Mouse (Mus musculus) midbrain, embryonic 10.5 days (tissue): Measurements from ENCODE around the gene 1700015F17Rik. TPM values are rescaled to one million over a fixed set of nuclear protein-coding genes. Genes with fewer than 3 reads are reported as not detected.

Source experiments
- DNase-seq: peaks from one replicate; pipeline ENCODE4 v3.0.0-alpha.2; 2017; ENCODE audit warnings: low spot score
- H3K27ac ChIP-seq: fragments of 300-500 bp; sonication (generic); replicated peaks from 2 replicates; pipeline ENCODE4 v1.5.1; 2016; ENCODE audit warnings: mild to moderate bottlenecking
- H3K27me3 ChIP-seq: fragments of 300-500 bp; sonication (generic); 2 replicates; pipeline ENCODE4 v1.6.1; 2016; ENCODE audit warnings: low read depth, mild to moderate bottlenecking; ENCODE audit not compliant: poor library complexity, severe bottlenecking
- H3K36me3 ChIP-seq: fragments of 300-500 bp; sonication (generic); 2 replicates; pipeline ENCODE4 v1.6.1; 2016; ENCODE audit warnings: mild to moderate bottlenecking, moderate library complexity
- H3K4me1 ChIP-seq: fragments of 300-500 bp; sonication (generic); 2 replicates; pipeline ENCODE4 v1.6.1; 2016
- H3K4me3 ChIP-seq: fragments of 300-500 bp; sonication (generic); 2 replicates; pipeline ENCODE4 v1.5.1; 2016; ENCODE audit warnings: mild to moderate bottlenecking, moderate library complexity
- H3K9me3 ChIP-seq: fragments of 300-500 bp; sonication (generic); replicated peaks from 2 replicates; pipeline ENCODE4 v1.6.1; 2016; ENCODE audit warnings: mild to moderate bottlenecking
- WGBS: fragments of 180-500 bp; shearing (Covaris S2); methylation state at CpG from one replicate; pipeline ENCODE4 v1.1.7; 2016; 5-methylcytosine and 5-hydroxymethylcytosine counted together
- polyA plus RNA-seq: library from polyadenylated mRNA; unstranded; fragments of >200 nt; fragmentation: Nextera tagmentation; extraction: Ambion mirVana; gene quantifications from 2 replicates; pipeline ENCODE4 v1.2.1, GENCODE M21; 2016

Gene 1700015F17Rik
- polyA plus RNA-seq, 1 experiment from 2014 or later: not detected

GRCm38 (mm10) chr5:5495042-5495441, 16.1 kb upstream of the 1700015F17Rik start:
- 94% methylated on average over 4 of the region's 4 CpGs for WGBS
- DNase-seq: no peak
- Histone ChIP-seq H3K27ac (no peak overlapping the region), H3K9me3 (no peaks in the 10 kb centered on the region), H3K27me3 (no peaks in the 10 kb centered on the region), H3K36me3 (no peaks in the 10 kb centered on the region), H3K4me3 (no peak overlapping the region), H3K4me1 (no peaks in the 10 kb centered on the region)

- no peaks in the 10 kb centered on the region for H3K27me3 ChIP-seq
- 46% methylated on average over 16 of the region's 16 CpGs for WGBS
- DNase-seq: no peak
- no peaks in the 10 kb centered on the region for H3K4me1 ChIP-seq
- no peaks in the 10 kb centered on the region for H3K36me3 ChIP-seq
- no peak overlapping the region for H3K27ac ChIP-seq
- H3K9me3 ChIP-seq: no peaks in the 10 kb centered on the region
- no peak overlapping the region for H3K4me3 ChIP-seq
Observed at GRCm38 (mm10) chr5:5494269-5495005, 15.5 kb upstream of the 1700015F17Rik start.

- H3K36me3 ChIP-seq: no peaks in the 10 kb centered on the region
- no peaks in the 10 kb centered on the region for H3K9me3 ChIP-seq
- no peak overlapping the region for H3K27ac ChIP-seq
- DNase-seq: no peak
- no peak overlapping the region for H3K4me3 ChIP-seq
- H3K4me1 ChIP-seq: no peaks in the 10 kb centered on the region
- 94% methylated on average over 4 of the region's 4 CpGs for WGBS
- no peaks in the 10 kb centered on the region for H3K27me3 ChIP-seq
Observed at GRCm38 (mm10) chr5:5492163-5492562, 13.2 kb upstream of the 1700015F17Rik start.

GRCm38 (mm10) chr5:5486071-5486470, 7.1 kb upstream of the 1700015F17Rik start:
- 26% methylated on average over 3 of the region's 3 CpGs for WGBS
- no peaks in the 10 kb centered on the region for H3K9me3 ChIP-seq

GRCm38 (mm10) chr5:5483254-5483858, 4.4 kb upstream of the 1700015F17Rik start:
- no peaks in the 10 kb centered on the region for H3K4me1 ChIP-seq
- H3K4me3 ChIP-seq: no peak overlapping the region
- WGBS: 90% methylated on average over 9 of the region's 9 CpGs
- no peaks in the 10 kb centered on the region for H3K9me3 ChIP-seq
- no peaks in the 10 kb centered on the region for H3K27me3 ChIP-seq
- DNase-seq: no peak
- no peak overlapping the region for H3K27ac ChIP-seq
- H3K36me3 ChIP-seq: no peaks in the 10 kb centered on the region

More at GRCm38 (mm10) chr5:5486071-5486470, 7.1 kb upstream of the 1700015F17Rik start:
- no peak for DNase-seq
- H3K27me3 ChIP-seq: no peaks in the 10 kb centered on the region
- no peak overlapping the region for H3K27ac ChIP-seq
- no peak overlapping the region for H3K4me3 ChIP-seq
- H3K36me3 ChIP-seq: no peaks in the 10 kb centered on the region
- H3K4me1 ChIP-seq: no peaks in the 10 kb centered on the region

GRCm38 (mm10) chr5:5481662-5482061, 2.7 kb upstream of the 1700015F17Rik start:
- H3K9me3 ChIP-seq: no peaks in the 10 kb centered on the region
- 9% methylated on average over 1 of the region's 1 CpGs for WGBS
- no peaks in the 10 kb centered on the region for H3K36me3 ChIP-seq
- H3K27me3 ChIP-seq: no peaks in the 10 kb centered on the region
- no peak overlapping the region for H3K27ac ChIP-seq
- no peak overlapping the region for H3K4me3 ChIP-seq
- H3K4me1 ChIP-seq: no peaks in the 10 kb centered on the region
- DNase-seq: no peak

- no peak overlapping the region for H3K4me3 ChIP-seq
- WGBS: 92% methylated on average over 4 of the region's 4 CpGs
- H3K4me1 ChIP-seq: no peaks in the 10 kb centered on the region
- H3K36me3 ChIP-seq: no peaks in the 10 kb centered on the region
- DNase-seq: no peak
- H3K9me3 ChIP-seq: no peaks in the 10 kb centered on the region
- H3K27ac ChIP-seq: no peak overlapping the region
- H3K27me3 ChIP-seq: no peaks in the 10 kb centered on the region
Observed at GRCm38 (mm10) chr5:5476133-5476532, 2.8 kb downstream of the 1700015F17Rik start.

- Histone ChIP-seq H3K4me3 (no peak overlapping the region), H3K27me3 (no peaks in the 10 kb centered on the region), H3K9me3 (no peaks in the 10 kb centered on the region), H3K4me1 (no peaks in the 10 kb centered on the region), H3K27ac (no peak overlapping the region), H3K36me3 (no peaks in the 10 kb centered on the region)
- WGBS: 77% methylated on average over 1 of the region's 1 CpGs
- DNase-seq: no peak
Observed at GRCm38 (mm10) chr5:5465256-5465655, 13.7 kb downstream of the 1700015F17Rik start.

GRCm38 (mm10) chr5:5431746-5432438, 47.1 kb downstream of the 1700015F17Rik start:
- Histone ChIP-seq H3K27me3 (no peaks in the 10 kb centered on the region), H3K9me3 (no peaks in the 10 kb centered on the region), H3K36me3 (no peaks in the 10 kb centered on the region), H3K4me1 (no peaks in the 10 kb centered on the region), H3K27ac (no peak overlapping the region), H3K4me3 (no peak overlapping the region)
- no peak for DNase-seq
- 79% methylated on average over 5 of the region's 5 CpGs for WGBS

- DNase-seq: no peak
- Histone ChIP-seq H3K9me3 (no peaks in the 10 kb centered on the region), H3K27me3 (no peaks in the 10 kb centered on the region), H3K4me3 (no peak overlapping the region), H3K36me3 (no peaks in the 10 kb centered on the region), H3K4me1 (no peaks in the 10 kb centered on the region), H3K27ac (no peak overlapping the region)
- 82% methylated on average over 6 of the region's 6 CpGs for WGBS
Observed at GRCm38 (mm10) chr5:5423723-5424171, 55.2 kb downstream of the 1700015F17Rik start.

- Histone ChIP-seq H3K36me3 (no peaks in the 10 kb centered on the region), H3K4me3 (no peak overlapping the region), H3K4me1 (no peaks in the 10 kb centered on the region), H3K9me3 (no peaks in the 10 kb centered on the region), H3K27ac (no peak overlapping the region), H3K27me3 (no peaks in the 10 kb centered on the region)
- no peak for DNase-seq
- 95% methylated on average over 4 of the region's 4 CpGs for WGBS
Observed at GRCm38 (mm10) chr5:5423081-5423480, 55.9 kb downstream of the 1700015F17Rik start.

GRCm38 (mm10) chr5:5421439-5421838, 57.5 kb downstream of the 1700015F17Rik start:
- Histone ChIP-seq H3K4me1 (no peaks in the 10 kb centered on the region), H3K27ac (no peak overlapping the region), H3K9me3 (no peaks in the 10 kb centered on the region), H3K36me3 (no peaks in the 10 kb centered on the region), H3K27me3 (no peaks in the 10 kb centered on the region), H3K4me3 (no peak overlapping the region)
- 94% methylated on average over 2 of the region's 2 CpGs for WGBS
- DNase-seq: no peak

GRCm38 (mm10) chr5:5419992-5420455, 58.9 kb downstream of the 1700015F17Rik start, which contains the start of gene Cdk14:
Cdk14 (minus strand) TSS chr5:5420312.
- no peaks in the 10 kb centered on the region for H3K9me3 ChIP-seq
- WGBS: 81% methylated on average over 9 of the region's 9 CpGs

More at GRCm38 (mm10) chr5:5419992-5420455, 58.9 kb downstream of the 1700015F17Rik start, which contains the start of gene Cdk14:
- Histone ChIP-seq H3K4me3 (no peak within 1 kb of the TSS), H3K36me3 (no peaks in the 10 kb centered on the region), H3K27ac (no peak within 1 kb of the TSS), H3K4me1 (no peaks in the 10 kb centered on the region), H3K27me3 (no peaks in the 10 kb centered on the region)
- no peak for DNase-seq
